Mouse (Mus musculus) cerebellum, adult 2 months (tissue): ENCODE measurements at regions not wholly inside any gene's neighbourhood (a gene's known extent, or its start where the extent isn't known, plus 50 kb on each side); places are given as distances from the start of the nearest gene placed in this dataset.

Experiments used
- CTCF ChIP-seq: fragments of 200-500 bp; IDR thresholded peaks from 2 replicates; pipeline ENCODE4 v1.5.1; 2011; ENCODE audit warnings: low read depth, mild to moderate bottlenecking, control low read depth, low read length, moderate library complexity, borderline replicate concordance; ENCODE audit not compliant: insufficient read depth
- POLR2A ChIP-seq: fragments of 200-500 bp; IDR thresholded peaks from 2 replicates; pipeline ENCODE4 v1.6.1; 2011; ENCODE audit warnings: low read length, control low read depth, borderline replicate concordance; ENCODE audit not compliant: insufficient read depth

- TF ChIP-seq CTCF = no peak
- TF ChIP-seq POLR2A = no peak
These were observed 270.6 kb upstream of the Ddi1 start for GRCm38 (mm10) chr9:6540178-6540700.
